Mouse (Mus musculus): ENCODE measurements at regions not wholly inside any gene's neighbourhood (a gene's known extent, or its start where the extent isn't known, plus 50 kb on each side); places are given as distances from the start of the nearest gene placed in this dataset.
A peak's percentile ranks its signal among the peaks of the same experiment; 100 is the strongest.

DNA sequence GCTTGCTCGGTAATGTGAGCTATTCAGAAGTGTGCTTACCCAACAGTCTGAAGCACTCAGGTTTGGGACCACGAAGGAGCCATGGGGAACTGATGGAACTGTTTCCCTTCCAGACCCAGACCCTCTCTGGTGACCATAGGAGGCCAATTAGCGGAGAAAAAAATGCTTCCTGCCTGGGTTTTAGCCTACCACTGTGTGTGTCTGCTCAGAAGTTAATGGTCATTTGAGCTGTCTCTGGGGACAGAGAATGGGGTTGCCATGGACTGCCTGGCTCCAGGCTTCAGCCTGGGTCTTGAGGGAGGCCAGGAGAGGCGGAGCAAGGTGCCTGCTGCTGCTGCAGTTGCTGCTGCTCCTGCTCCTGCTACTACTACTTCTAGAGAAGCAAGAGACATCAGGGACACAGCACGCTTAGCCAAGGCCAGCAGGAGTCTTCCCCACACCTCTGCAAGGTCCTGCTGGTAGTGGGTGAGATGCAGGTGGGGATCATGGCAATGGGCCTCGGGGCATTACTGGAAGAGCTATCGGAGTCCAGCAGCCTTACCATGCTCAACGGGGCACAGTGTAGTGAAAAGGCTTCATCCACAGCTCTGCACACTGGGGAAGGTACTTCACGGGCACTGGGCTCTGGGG lies 141.2 kb upstream of the Pja1 start:
- H3K27me3 ChIP-seq (ENCODE audit: insufficient read depth, low read length): no peaks in the 10 kb centered on the region
- no peak for DNase-seq (ENCODE audit: low spot score)
- no peaks in the 10 kb centered on the region for H3K4me1 ChIP-seq (replicated peaks; ENCODE audit: insufficient read depth, low read length)
- no peak overlapping the region for H3K27ac ChIP-seq
- no peak overlapping the region for H3K4me2 ChIP-seq (ENCODE audit: low read length)
- H3K9me3 ChIP-seq (replicated peaks; ENCODE audit: low read length): no peaks in the 10 kb centered on the region
- ATAC-seq (replicated peaks; ENCODE audit: low FRiP score, low read depth): no peak
- H3K4me3 ChIP-seq (replicated peaks; ENCODE audit: low read depth, low read length): no peak overlapping the region
- no peak overlapping the region for H3K9ac ChIP-seq (ENCODE audit: low read depth, low read length)
- TF ChIP-seq CTCF (IDR thresholded peaks at IDR 0.05; ENCODE audit: low read depth): no peak
- no peaks in the 10 kb centered on the region for H3K36me3 ChIP-seq (ENCODE audit: insufficient read depth, low read length)
- WGBS: 66% methylated on average over 9 of the region's 9 CpGs

DNA sequence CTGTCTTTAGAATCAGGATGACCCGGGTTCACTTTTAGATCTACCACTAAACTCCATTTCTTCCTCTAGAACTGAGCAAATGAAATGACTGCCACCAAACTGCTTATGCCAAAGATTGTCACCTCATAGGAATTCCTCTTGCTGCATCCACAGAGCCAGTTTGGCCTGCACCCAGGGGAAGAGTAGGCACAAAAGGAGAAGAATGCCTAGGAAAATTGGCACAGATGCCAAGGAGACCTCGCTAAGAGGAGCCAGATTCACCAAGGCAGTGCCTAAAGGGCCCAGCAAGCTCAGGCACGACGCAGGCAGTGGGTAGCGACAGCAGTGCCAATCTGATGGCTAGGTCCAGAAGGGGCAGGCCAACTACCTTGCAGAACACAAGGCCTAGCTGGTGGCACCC lies 139.0 kb upstream of the Pja1 start:
- no peak for TF ChIP-seq CTCF (IDR thresholded peaks at IDR 0.05; ENCODE audit: low read depth)
- 77% methylated on average over 5 of the region's 5 CpGs for whole genome bisulfite sequencing
- H3K36me3 ChIP-seq (ENCODE audit: insufficient read depth, low read length): no peaks in the 10 kb centered on the region
- H3K9ac ChIP-seq (ENCODE audit: low read depth, low read length): no peak overlapping the region
- no peak overlapping the region for H3K4me3 ChIP-seq (replicated peaks; ENCODE audit: low read depth, low read length)
- H3K27me3 ChIP-seq (ENCODE audit: insufficient read depth, low read length): no peaks in the 10 kb centered on the region
- H3K4me1 ChIP-seq (replicated peaks; ENCODE audit: insufficient read depth, low read length): no peaks in the 10 kb centered on the region
- H3K27ac ChIP-seq: no peak overlapping the region
- ATAC-seq (replicated peaks; ENCODE audit: low FRiP score, low read depth) (no peak), DNase-seq (ENCODE audit: low spot score) (no peak)
- no peak overlapping the region for H3K4me2 ChIP-seq (ENCODE audit: low read length)
- H3K9me3 ChIP-seq (replicated peaks; ENCODE audit: low read length): no peaks in the 10 kb centered on the region

DNA sequence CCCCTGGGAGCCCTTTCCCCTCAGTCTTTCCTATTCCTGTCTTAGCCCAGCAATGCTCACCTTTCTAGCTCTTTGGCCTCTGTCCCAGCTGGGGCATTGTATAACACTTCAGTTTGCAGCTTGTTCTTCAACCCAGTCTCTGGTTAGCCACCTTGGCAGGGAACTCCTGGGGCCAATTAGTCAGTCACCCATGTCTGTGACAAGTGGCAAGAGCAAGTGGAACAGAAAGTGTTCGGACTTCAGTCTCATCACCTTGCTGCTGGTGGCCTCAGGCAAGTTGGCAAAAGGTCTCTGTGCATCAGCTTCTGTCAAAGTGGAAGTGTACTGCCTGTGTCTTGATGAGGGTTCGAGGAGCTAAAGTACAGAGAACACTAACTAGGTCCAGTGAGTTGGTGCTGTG lies 138.5 kb upstream of the Pja1 start:
- no peak overlapping the region for H3K4me3 ChIP-seq (replicated peaks; ENCODE audit: low read depth, low read length)
- no peaks in the 10 kb centered on the region for H3K27me3 ChIP-seq (ENCODE audit: insufficient read depth, low read length)
- TF ChIP-seq CTCF (IDR thresholded peaks at IDR 0.05; ENCODE audit: low read depth): no peak
- H3K4me2 ChIP-seq (ENCODE audit: low read length): no peak overlapping the region
- H3K9me3 ChIP-seq (replicated peaks; ENCODE audit: low read length): no peaks in the 10 kb centered on the region
- DNase-seq (ENCODE audit: low spot score) (no peak), ATAC-seq (replicated peaks; ENCODE audit: low FRiP score, low read depth) (no peak)
- no peaks in the 10 kb centered on the region for H3K36me3 ChIP-seq (ENCODE audit: insufficient read depth, low read length)
- no peaks in the 10 kb centered on the region for H3K4me1 ChIP-seq (replicated peaks; ENCODE audit: insufficient read depth, low read length)
- no peak overlapping the region for H3K27ac ChIP-seq
- 57% methylated on average over 2 of the region's 2 CpGs for WGBS
- H3K9ac ChIP-seq (ENCODE audit: low read depth, low read length): no peak overlapping the region

DNA sequence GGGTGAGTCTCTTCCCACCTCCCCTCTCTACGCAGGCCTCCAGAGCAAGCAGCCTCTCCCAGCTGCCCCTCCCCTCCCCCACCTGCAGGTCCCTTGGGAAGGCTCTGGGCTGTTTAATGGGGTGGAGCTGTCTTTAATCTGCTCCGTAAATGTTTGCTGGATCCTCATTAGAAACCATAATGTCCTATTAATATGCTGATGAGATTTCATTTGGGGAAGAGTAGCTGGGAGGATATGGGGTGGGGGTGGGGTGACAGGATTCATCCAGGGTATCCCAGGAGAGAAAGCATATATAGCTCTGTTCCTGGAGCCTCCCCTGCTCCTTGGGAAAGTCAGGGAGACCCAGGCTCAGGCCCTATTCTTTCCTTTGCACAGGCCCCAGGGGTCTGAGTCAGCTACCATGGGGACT lies 137.2 kb upstream of the Pja1 start:
- Histone ChIP-seq H3K4me3 (replicated peaks; ENCODE audit: low read depth, low read length) (no peak overlapping the region), H3K9me3 (replicated peaks; ENCODE audit: low read length) (no peaks in the 10 kb centered on the region), H3K4me1 (replicated peaks; ENCODE audit: insufficient read depth, low read length) (no peaks in the 10 kb centered on the region), H3K27me3 (ENCODE audit: insufficient read depth, low read length) (no peaks in the 10 kb centered on the region), H3K27ac (no peak overlapping the region), H3K4me2 (ENCODE audit: low read length) (no peak overlapping the region), H3K9ac (ENCODE audit: low read depth, low read length) (no peak overlapping the region), H3K36me3 (ENCODE audit: insufficient read depth, low read length) (no peaks in the 10 kb centered on the region)
- WGBS: 40% methylated on average over 2 of the region's 2 CpGs
- no peak for ATAC-seq (replicated peaks; ENCODE audit: low FRiP score, low read depth)
- no peak for DNase-seq (ENCODE audit: low spot score)
- no peak for TF ChIP-seq CTCF (IDR thresholded peaks at IDR 0.05; ENCODE audit: low read depth)

DNA sequence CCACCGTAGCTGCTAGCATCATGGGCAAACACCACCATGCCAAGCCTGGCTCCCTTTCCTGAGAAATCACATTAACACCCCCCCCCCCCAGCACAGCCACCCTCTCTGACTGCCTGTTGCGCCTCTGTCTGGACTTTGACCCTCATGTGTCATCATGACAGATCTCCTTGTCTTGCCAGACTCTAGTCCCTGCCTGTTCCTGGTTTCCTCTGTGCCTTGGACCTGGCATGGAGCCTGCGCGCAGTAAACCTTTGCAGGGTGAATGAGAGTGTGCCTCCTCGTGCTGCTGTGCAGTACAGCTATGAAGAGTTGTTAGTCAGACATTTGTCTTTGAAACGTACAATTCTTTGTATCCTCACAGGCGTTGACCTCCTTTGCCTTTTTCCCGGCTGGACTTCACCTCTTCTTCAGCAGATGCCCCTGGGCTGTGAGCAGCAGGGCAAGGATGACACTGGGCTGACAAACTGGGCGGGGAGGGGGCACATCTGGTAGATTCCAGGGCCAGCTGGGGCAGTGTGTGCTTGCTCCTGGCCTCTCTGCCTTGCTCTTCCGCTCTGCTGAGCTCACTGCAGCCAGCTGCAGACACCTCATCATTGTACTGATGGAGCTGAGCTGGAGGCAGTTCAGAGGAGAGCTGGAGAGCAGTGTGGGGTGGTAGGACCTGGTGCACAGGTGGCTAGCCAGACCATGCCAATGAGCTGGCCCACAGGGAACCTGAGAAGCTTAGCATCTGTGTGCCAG lies 134.2 kb upstream of the Pja1 start:
- H3K4me3 ChIP-seq (replicated peaks; ENCODE audit: low read depth, low read length): no peak overlapping the region
- H3K9ac ChIP-seq (ENCODE audit: low read depth, low read length): no peak overlapping the region
- H3K9me3 ChIP-seq (replicated peaks; ENCODE audit: low read length): no peaks in the 10 kb centered on the region
- ATAC-seq (replicated peaks; ENCODE audit: low FRiP score, low read depth) (peak; percentile 73), DNase-seq (ENCODE audit: low spot score) (no peak)
- no peak overlapping the region for H3K4me2 ChIP-seq (ENCODE audit: low read length)
- TF ChIP-seq CTCF (IDR thresholded peaks at IDR 0.05; ENCODE audit: low read depth): no peak
- 0 out of 2 replicates have a peak, but pooled peaks cover 3% of the 10 kb centered on the region for H3K4me1 ChIP-seq (replicated peaks; ENCODE audit: insufficient read depth, low read length)
- WGBS: 42% methylated on average over 10 of the region's 10 CpGs
- H3K27ac ChIP-seq: no peak overlapping the region
- H3K27me3 ChIP-seq (ENCODE audit: insufficient read depth, low read length): no peaks in the 10 kb centered on the region
- no peaks in the 10 kb centered on the region for H3K36me3 ChIP-seq (ENCODE audit: insufficient read depth, low read length)

GRCm38 (mm10) chrX:99603714-99604113 lies 132.6 kb upstream of the Pja1 start:
- H3K4me2 ChIP-seq (ENCODE audit: low read length): no peak overlapping the region
- DNase-seq (ENCODE audit: low spot score) (no peak), ATAC-seq (replicated peaks; ENCODE audit: low FRiP score, low read depth) (no peak)
- no peak overlapping the region for H3K4me3 ChIP-seq (replicated peaks; ENCODE audit: low read depth, low read length)
- no peak for TF ChIP-seq CTCF (IDR thresholded peaks at IDR 0.05; ENCODE audit: low read depth)
- H3K4me1 ChIP-seq (replicated peaks; ENCODE audit: insufficient read depth, low read length): 0 out of 2 replicates have a peak, but pooled peaks cover 3% of the 10 kb centered on the region
- no peaks in the 10 kb centered on the region for H3K9me3 ChIP-seq (replicated peaks; ENCODE audit: low read length)
- no peaks in the 10 kb centered on the region for H3K36me3 ChIP-seq (ENCODE audit: insufficient read depth, low read length)
- 72% methylated on average over 6 of the region's 6 CpGs for WGBS
- H3K9ac ChIP-seq (ENCODE audit: low read depth, low read length): no peak overlapping the region
- H3K27ac ChIP-seq: no peak overlapping the region
- H3K27me3 ChIP-seq (ENCODE audit: insufficient read depth, low read length): no peaks in the 10 kb centered on the region

All from kidney, postnatal 0 days (tissue).